Mouse (Mus musculus) bone marrow, adult 2 months (tissue): Measurements from ENCODE around the gene Irgm2.

ENCODE experiments used
- CTCF ChIP-seq: fragments of 200-500 bp; IDR thresholded peaks from 2 replicates; pipeline ENCODE4 v1.5.1; 2011; ENCODE audit warnings: low read length, control low read depth; ENCODE audit not compliant: control insufficient read depth, insufficient read depth
- POLR2A ChIP-seq: fragments of 200-500 bp; IDR thresholded peaks from 2 replicates; pipeline ENCODE4 v1.6.1; 2011; ENCODE audit warnings: low read depth, mild to moderate bottlenecking, control low read depth, low read length, borderline replicate concordance; ENCODE audit not compliant: control insufficient read depth

GRCm38 (mm10) chr11:58179563-58179962 is 19.9 kb upstream of the Irgm2 start:
- TF ChIP-seq POLR2A = no peak
- TF ChIP-seq CTCF = peak; percentile 49
